Mouse (Mus musculus) stomach, postnatal 0 days (tissue): ENCODE data around the gene Mrpl33.

ENCODE experiments used
- CTCF ChIP-seq: IDR thresholded peaks from 2 replicates; pipeline ENCODE4 v1.5.1; 2016; ENCODE audit warnings: antibody characterized with exemption, low read depth, mild to moderate bottlenecking, moderate library complexity
- EP300 ChIP-seq: optimal IDR thresholded peaks from 2 replicates; pipeline ENCODE3; 2016; ENCODE audit warnings: antibody characterized with exemption

- TF ChIP-seq CTCF = no peak
- TF ChIP-seq EP300 = no peak
Measured at GRCm38 (mm10) chr5:31567951-31568657, 28.6 kb upstream of the Mrpl33 start.
